Mouse (Mus musculus): ENCODE data around the gene Ikzf3. TPM values are rescaled to one million over a fixed set of nuclear protein-coding genes. Genes with fewer than 3 reads are reported as not detected.

Ikzf3 gene
- polyA plus RNA-seq, 1 experiment, result 10.1 TPM

DNA sequence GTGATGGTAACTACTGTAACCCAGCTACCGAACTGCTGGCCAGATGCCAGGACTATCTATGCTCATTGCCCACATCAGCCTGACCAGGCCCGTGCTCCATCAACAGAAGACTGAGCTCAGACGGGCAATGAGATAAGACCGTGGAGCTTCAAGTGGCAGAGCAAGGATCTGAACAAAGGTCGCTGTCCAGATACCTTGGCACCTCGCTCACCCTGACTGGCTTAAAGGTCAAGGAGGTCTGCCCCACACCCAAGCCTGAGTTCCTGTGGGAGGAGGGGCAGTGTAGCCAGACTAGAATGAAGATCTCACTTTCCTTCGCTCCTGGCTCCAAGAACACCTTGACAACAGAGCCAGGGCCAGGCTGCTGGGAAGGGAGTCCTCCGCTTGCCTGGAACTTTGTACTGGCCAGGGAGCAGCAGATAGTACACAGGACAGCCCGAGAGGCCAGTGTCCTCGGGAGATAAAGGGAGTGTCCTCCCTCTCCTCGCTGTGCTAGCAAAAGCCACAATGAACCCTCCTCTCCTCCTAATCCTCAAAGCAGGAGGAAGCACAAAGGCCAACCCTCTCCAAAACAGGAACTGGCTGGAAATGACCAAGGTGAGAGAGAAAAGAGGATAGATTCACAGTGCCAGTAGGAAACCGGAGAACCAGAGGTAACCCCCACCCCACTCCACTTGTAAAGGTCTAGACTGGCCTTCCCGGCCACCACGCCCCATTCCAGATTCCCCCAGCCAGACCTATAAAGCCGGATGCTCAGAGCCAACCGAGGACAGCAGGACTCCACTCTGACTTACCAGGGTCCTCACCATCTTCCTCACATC is 34.7 kb upstream of the Ikzf3 start:
- H3K4me1 ChIP-seq (ENCODE audit: control insufficient read depth, insufficient read depth, low read length), result no peaks in the 10 kb centered on the region
- WGBS, result 60% methylated on average over 16 of the region's 16 CpGs
- no peak for TF ChIP-seq POLR2A (IDR thresholded peaks at IDR 0.05; ENCODE audit: borderline replicate concordance, extremely low read depth, low read depth, low read length)
- H3K4me3 ChIP-seq (replicated peaks; ENCODE audit: extremely low read depth, low read depth, low read length), result no peak overlapping the region
- no peak for DNase-seq

DNA sequence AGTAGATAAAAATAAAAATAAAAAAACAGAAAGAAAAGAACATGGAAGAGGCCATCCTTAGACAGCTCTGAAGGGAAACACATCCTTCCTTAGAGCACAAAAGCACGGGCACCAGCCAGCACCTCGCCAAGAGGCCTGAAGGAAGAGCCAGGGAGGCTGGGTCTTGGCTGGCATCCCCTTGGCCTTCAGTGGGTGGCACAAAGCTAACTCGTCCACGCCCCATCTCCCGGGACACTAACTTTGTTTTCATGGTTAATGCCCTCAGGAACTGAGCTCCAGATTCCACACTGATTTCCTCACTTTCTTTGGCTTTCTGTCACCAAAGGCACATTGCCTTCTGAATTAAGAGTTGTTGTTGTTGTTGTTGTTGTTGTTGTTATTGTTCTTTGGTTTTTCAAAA is 31.9 kb upstream of the Ikzf3 start:
- 62% methylated on average over 5 of the region's 5 CpGs for WGBS
- no peak overlapping the region for H3K4me3 ChIP-seq (replicated peaks; ENCODE audit: extremely low read depth, low read depth, low read length)
- TF ChIP-seq POLR2A (IDR thresholded peaks at IDR 0.05; ENCODE audit: borderline replicate concordance, extremely low read depth, low read depth, low read length), result no peak
- no peak for TF ChIP-seq CTCF (IDR thresholded peaks at IDR 0.05; ENCODE audit: insufficient read depth, low read length)

DNA sequence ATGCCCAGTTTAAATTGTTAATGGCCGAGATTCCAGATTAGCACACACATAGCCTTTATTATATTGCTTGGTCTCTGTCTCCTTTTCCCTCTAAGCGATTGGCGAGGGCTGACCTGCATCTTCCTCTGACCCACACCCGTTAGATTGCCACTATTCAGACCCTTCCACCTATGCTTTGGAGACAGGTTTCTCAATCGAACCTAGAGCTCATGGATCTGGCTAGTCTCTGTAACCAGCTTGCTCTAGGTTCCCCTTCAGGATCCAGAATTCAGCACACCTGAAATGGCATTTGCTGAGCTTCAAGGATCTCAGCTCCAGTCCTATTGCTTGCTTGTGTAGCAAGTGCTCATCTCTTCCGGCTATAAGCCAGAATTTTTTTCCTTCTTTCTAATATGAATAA is 23.6 kb upstream of the Ikzf3 start:
- DNase-seq, result no peak
- no peak for TF ChIP-seq CTCF (IDR thresholded peaks at IDR 0.05; ENCODE audit: insufficient read depth, low read length)
- no peak for TF ChIP-seq POLR2A (IDR thresholded peaks at IDR 0.05; ENCODE audit: borderline replicate concordance, extremely low read depth, low read depth, low read length)
- no peak overlapping the region for H3K4me3 ChIP-seq (replicated peaks; ENCODE audit: extremely low read depth, low read depth, low read length)
- no peaks in the 10 kb centered on the region for H3K4me1 ChIP-seq (ENCODE audit: control insufficient read depth, insufficient read depth, low read length)
- 77% methylated on average over 6 of the region's 6 CpGs for WGBS

More for the DNA sequence above, 31.9 kb upstream of the Ikzf3 start:
- H3K4me1 ChIP-seq (ENCODE audit: control insufficient read depth, insufficient read depth, low read length), result no peaks in the 10 kb centered on the region
- DNase-seq, result no peak

DNA sequence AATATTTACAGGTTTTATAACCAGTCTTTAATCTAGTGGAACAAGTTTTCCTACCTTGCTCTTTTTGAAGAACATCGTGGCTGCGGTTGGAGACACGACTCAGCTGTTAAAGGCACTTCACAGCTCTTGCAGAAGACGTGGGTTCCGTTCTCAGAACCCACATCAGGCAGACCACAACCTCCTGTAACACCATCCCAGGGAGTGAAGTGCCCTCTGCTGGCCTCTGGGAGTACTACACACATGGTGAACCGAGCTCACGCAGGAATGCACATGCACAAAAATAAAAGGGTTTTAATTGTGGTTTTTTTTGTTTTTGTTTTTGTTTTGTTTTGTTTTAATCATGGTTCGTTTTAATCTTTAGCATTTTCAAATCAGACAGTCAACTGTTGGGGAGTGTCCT is 22.5 kb upstream of the Ikzf3 start:
- WGBS, result 80% methylated on average over 8 of the region's 8 CpGs
- no peaks in the 10 kb centered on the region for H3K4me1 ChIP-seq (ENCODE audit: control insufficient read depth, insufficient read depth, low read length)
- no peak for DNase-seq
- no peak overlapping the region for H3K4me3 ChIP-seq (replicated peaks; ENCODE audit: extremely low read depth, low read depth, low read length)
- TF ChIP-seq POLR2A (IDR thresholded peaks at IDR 0.05; ENCODE audit: borderline replicate concordance, extremely low read depth, low read depth, low read length), result no peak
- TF ChIP-seq CTCF (IDR thresholded peaks at IDR 0.05; ENCODE audit: insufficient read depth, low read length), result 0 out of 2 replicates have a peak, but pooled peaks have one; percentile 13

DNA sequence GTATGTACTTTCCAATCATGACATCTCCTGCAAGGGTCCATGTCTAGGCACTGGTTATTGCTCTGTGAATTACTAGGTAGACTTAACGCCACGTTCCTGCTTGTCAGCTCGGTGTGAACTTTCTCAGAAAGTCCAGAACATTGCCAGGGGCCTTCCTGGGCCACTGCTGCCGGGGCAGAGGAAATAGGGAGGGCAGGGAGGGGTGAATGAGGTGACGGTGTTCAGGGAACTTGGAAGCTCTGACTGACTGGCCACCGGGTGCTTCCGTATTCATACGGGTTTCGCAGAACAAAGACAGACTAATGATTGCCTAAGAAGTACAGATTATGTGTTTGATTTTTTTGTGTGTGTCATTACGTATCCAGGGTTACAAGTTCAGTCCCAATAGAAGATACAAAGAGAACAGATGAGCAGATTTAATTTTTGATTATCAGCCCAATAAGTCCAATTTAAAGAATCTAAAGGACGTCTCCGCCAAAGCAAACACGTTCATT is 18.1 kb upstream of the Ikzf3 start:
- DNase-seq, result no peak
- TF ChIP-seq POLR2A (IDR thresholded peaks at IDR 0.05; ENCODE audit: borderline replicate concordance, extremely low read depth, low read depth, low read length) (no peak), CTCF (IDR thresholded peaks at IDR 0.05; ENCODE audit: insufficient read depth, low read length) (no peak)
- H3K4me3 ChIP-seq (replicated peaks; ENCODE audit: extremely low read depth, low read depth, low read length), result no peak overlapping the region
- H3K4me1 ChIP-seq (ENCODE audit: control insufficient read depth, insufficient read depth, low read length), result no peaks in the 10 kb centered on the region
- WGBS, result 44% methylated on average over 13 of the region's 13 CpGs

DNA sequence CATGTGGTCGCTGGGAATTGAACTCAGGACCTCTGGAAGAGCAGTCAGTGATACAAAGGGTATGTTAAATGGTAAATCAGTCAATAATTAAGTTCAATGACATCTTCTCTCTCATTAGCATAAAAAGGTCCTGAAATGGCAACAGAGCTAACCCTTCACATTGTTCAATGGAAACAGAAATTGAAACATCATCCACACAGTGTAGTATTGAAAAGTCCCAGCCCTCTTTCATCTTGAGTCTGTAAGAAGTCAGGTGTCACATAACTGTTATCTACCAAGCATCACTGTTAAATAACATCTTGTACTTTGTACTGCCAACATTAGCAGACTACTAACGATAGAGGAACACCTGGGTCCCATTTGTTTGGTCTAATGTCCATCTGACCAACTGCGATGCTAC is 17.2 kb upstream of the Ikzf3 start:
- no peak overlapping the region for H3K4me3 ChIP-seq (replicated peaks; ENCODE audit: extremely low read depth, low read depth, low read length)
- TF ChIP-seq POLR2A (IDR thresholded peaks at IDR 0.05; ENCODE audit: borderline replicate concordance, extremely low read depth, low read depth, low read length) (no peak), CTCF (IDR thresholded peaks at IDR 0.05; ENCODE audit: insufficient read depth, low read length) (no peak)
- WGBS, result 84% methylated on average over 3 of the region's 3 CpGs
- no peak for DNase-seq
- H3K4me1 ChIP-seq (ENCODE audit: control insufficient read depth, insufficient read depth, low read length), result no peaks in the 10 kb centered on the region

DNA sequence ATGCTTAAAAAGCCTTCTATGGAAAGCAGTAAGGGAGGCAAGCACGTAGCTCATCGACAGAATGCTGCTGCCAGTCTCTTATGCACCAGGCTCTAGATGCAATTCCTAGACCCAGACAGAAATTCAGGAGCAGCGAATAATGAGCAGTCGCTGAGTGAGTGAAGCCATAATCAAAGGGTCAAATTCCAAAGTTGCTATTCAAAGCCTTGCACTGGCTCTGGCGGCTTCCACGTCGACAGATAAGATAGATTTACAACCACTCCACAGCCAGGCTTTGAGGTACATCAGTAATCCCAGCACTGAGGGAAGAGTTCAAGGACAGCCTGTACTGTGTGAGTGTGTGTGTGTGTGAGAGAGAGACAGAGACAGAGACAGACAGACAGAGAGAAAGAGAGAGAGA is 15.1 kb upstream of the Ikzf3 start:
- no peak for TF ChIP-seq CTCF (IDR thresholded peaks at IDR 0.05; ENCODE audit: insufficient read depth, low read length)
- TF ChIP-seq POLR2A (IDR thresholded peaks at IDR 0.05; ENCODE audit: borderline replicate concordance, extremely low read depth, low read depth, low read length), result no peak
- no peak overlapping the region for H3K4me3 ChIP-seq (replicated peaks; ENCODE audit: extremely low read depth, low read depth, low read length)
- 30% methylated on average over 7 of the region's 7 CpGs for WGBS
- H3K4me1 ChIP-seq (ENCODE audit: control insufficient read depth, insufficient read depth, low read length), result no peaks in the 10 kb centered on the region
- DNase-seq, result no peak

DNA sequence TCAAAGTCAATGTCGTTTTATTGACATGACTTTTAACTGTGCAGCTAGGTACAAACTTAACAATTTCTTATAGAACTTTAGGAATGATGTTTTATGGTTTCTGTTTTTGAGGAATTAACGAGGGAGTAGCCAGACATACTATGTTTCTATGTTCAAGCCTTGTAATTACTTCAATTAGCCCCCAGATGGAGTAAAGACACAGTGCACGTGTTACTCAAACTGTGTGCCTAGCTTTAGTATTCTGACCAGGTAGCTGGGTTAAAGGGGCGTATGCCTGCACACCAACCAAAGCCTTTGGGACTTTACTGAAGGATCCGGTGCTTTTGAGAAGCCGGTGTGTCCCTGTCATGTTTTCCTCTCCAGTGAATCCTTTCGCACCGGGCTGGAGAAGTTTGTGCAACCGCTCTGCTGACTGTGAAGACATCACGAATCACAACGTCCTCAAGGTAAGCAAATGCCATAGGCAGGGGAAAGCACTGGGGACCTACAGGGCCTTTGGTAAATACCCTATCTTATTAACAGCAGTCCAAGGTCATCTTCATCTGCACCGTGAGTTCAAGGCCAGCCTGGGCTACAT is 9.4 kb upstream of the Ikzf3 start:
- DNase-seq, result no peak
- peaks cover 3% of the 10 kb centered on the region; the same call in 1 of the 2 replicates for H3K4me1 ChIP-seq (ENCODE audit: control insufficient read depth, insufficient read depth, low read length)
- 63% methylated on average over 12 of the region's 12 CpGs for WGBS
- TF ChIP-seq CTCF (IDR thresholded peaks at IDR 0.05; ENCODE audit: insufficient read depth, low read length), result no peak
- TF ChIP-seq POLR2A (IDR thresholded peaks at IDR 0.05; ENCODE audit: borderline replicate concordance, extremely low read depth, low read depth, low read length), result no peak
- H3K4me3 ChIP-seq (replicated peaks; ENCODE audit: extremely low read depth, low read depth, low read length), result no peak overlapping the region

DNA sequence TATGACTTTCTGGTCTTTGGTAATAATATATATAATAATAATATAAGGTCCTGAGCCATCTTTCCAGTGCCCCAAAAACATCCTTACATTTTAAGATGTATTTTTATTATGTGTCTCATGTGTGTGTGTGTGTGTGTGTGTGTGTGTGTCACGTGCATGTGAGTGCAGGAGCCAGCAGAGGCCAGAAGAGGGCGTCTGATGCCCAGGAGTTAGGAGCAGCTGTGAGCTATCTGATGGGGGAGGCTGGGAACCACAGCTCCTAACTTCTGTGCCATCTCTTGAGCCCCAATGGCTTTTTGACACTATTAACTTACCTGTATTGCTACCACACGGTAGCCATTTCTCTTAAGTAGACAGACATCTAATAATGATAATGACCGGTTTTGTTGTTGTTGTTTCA is 8.1 kb upstream of the Ikzf3 start:
- TF ChIP-seq POLR2A (IDR thresholded peaks at IDR 0.05; ENCODE audit: borderline replicate concordance, extremely low read depth, low read depth, low read length) (no peak), CTCF (IDR thresholded peaks at IDR 0.05; ENCODE audit: insufficient read depth, low read length) (no peak)
- Histone ChIP-seq H3K4me1 (ENCODE audit: control insufficient read depth, insufficient read depth, low read length) (peaks cover 3% of the 10 kb centered on the region; the same call in 1 of the 2 replicates), H3K4me3 (replicated peaks; ENCODE audit: extremely low read depth, low read depth, low read length) (no peak overlapping the region)
- WGBS, result 90% methylated on average over 4 of the region's 4 CpGs
- DNase-seq, result no peak

Data from lung, adult 2 months (tissue).